Mouse (Mus musculus): ENCODE measurements at regions not wholly inside any gene's neighbourhood (a gene's known extent, or its start where the extent isn't known, plus 50 kb on each side); places are given as distances from the start of the nearest gene placed in this dataset.
"Not testable (repeated sequence)": the region's sequence is repeated elsewhere in the genome, so short reads cannot be mapped to it uniquely, and the experiment has no call there.

GRCm38 (mm10) chr12:3188734-3189275 lies 121.0 kb downstream of the Rab10 start:
- 80% methylated on average over 2 of the region's 2 CpGs for WGBS
- H3K27ac ChIP-seq; H3K27me3 ChIP-seq (ENCODE audit: poor library complexity, severe bottlenecking); H3K9me3 ChIP-seq; H3K4me1 ChIP-seq; H3K4me3 ChIP-seq; H3K36me3 ChIP-seq (replicated peaks); DNase-seq (ENCODE audit: extremely low spot score, low spot score): not testable (repeated sequence)

GRCm38 (mm10) chr12:3188137-3188536 lies 121.6 kb downstream of the Rab10 start:
- Histone ChIP-seq H3K9me3 (no peaks in the 10 kb centered on the region), H3K27ac (no peak overlapping the region)
- no peak for DNase-seq (ENCODE audit: extremely low spot score, low spot score)

GRCm38 (mm10) chr12:3173325-3173724 lies 136.4 kb downstream of the Rab10 start:
- no peaks in the 10 kb centered on the region for H3K27me3 ChIP-seq (ENCODE audit: poor library complexity, severe bottlenecking)
- no peak overlapping the region for H3K27ac ChIP-seq
- DNase-seq (ENCODE audit: extremely low spot score, low spot score) = no peak
- H3K9me3 ChIP-seq = no peaks in the 10 kb centered on the region
- no peak overlapping the region for H3K4me3 ChIP-seq
- WGBS = 82% methylated on average over 2 of the region's 2 CpGs
- 0 out of 2 replicates have a peak, but pooled peaks cover 4% of the 10 kb centered on the region for H3K4me1 ChIP-seq
- no peaks in the 10 kb centered on the region for H3K36me3 ChIP-seq (replicated peaks)

More at GRCm38 (mm10) chr12:3188137-3188536, 121.6 kb downstream of the Rab10 start:
- no peak overlapping the region for H3K4me3 ChIP-seq
- H3K27me3 ChIP-seq (ENCODE audit: poor library complexity, severe bottlenecking) = no peaks in the 10 kb centered on the region
- H3K36me3 ChIP-seq (replicated peaks) = no peaks in the 10 kb centered on the region
- H3K4me1 ChIP-seq = no peaks in the 10 kb centered on the region

- not testable (repeated sequence) for H3K36me3 ChIP-seq (replicated peaks); H3K4me1 ChIP-seq; H3K9me3 ChIP-seq; H3K27me3 ChIP-seq (ENCODE audit: poor library complexity, severe bottlenecking); H3K27ac ChIP-seq; H3K4me3 ChIP-seq; DNase-seq (ENCODE audit: extremely low spot score, low spot score)
- 33% methylated on average over 8 of the region's 8 CpGs for WGBS
Observed at GRCm38 (mm10) chr12:3169705-3170287, 140.0 kb downstream of the Rab10 start.

GRCm38 (mm10) chr12:3161666-3162065 lies 148.1 kb downstream of the Rab10 start:
- H3K4me1 ChIP-seq; H3K4me3 ChIP-seq; DNase-seq (ENCODE audit: extremely low spot score, low spot score); H3K27ac ChIP-seq; H3K27me3 ChIP-seq (ENCODE audit: poor library complexity, severe bottlenecking); H3K36me3 ChIP-seq (replicated peaks); H3K9me3 ChIP-seq: not testable (repeated sequence)
- 79% methylated on average over 6 of the region's 6 CpGs for WGBS

- not testable (repeated sequence) for DNase-seq (ENCODE audit: extremely low spot score, low spot score); H3K27me3 ChIP-seq (ENCODE audit: poor library complexity, severe bottlenecking); H3K4me1 ChIP-seq; H3K9me3 ChIP-seq; H3K4me3 ChIP-seq; H3K36me3 ChIP-seq (replicated peaks); H3K27ac ChIP-seq
- 86% methylated on average over 2 of the region's 2 CpGs for WGBS
Observed at GRCm38 (mm10) chr12:3158771-3159170, 151.0 kb downstream of the Rab10 start.

- not testable (repeated sequence) for H3K36me3 ChIP-seq (replicated peaks); H3K4me3 ChIP-seq; H3K27me3 ChIP-seq (ENCODE audit: poor library complexity, severe bottlenecking); H3K27ac ChIP-seq; DNase-seq (ENCODE audit: extremely low spot score, low spot score); H3K4me1 ChIP-seq
- 92% methylated on average over 7 of the region's 7 CpGs for WGBS
- H3K9me3 ChIP-seq = peaks cover 17% of the 10 kb centered on the region; the same call in 1 of the 2 replicates
Observed at GRCm38 (mm10) chr12:3153705-3154104, 156.1 kb downstream of the Rab10 start.

GRCm38 (mm10) chr12:3132553-3132952 lies 177.2 kb downstream of the Rab10 start:
- not testable (repeated sequence) for H3K27ac ChIP-seq; H3K27me3 ChIP-seq (ENCODE audit: poor library complexity, severe bottlenecking); H3K9me3 ChIP-seq; DNase-seq (ENCODE audit: extremely low spot score, low spot score); H3K4me3 ChIP-seq; H3K36me3 ChIP-seq (replicated peaks); H3K4me1 ChIP-seq

GRCm38 (mm10) chr12:3131149-3131751 lies 178.5 kb downstream of the Rab10 start:
- not testable (repeated sequence) for H3K36me3 ChIP-seq (replicated peaks); H3K27me3 ChIP-seq (ENCODE audit: poor library complexity, severe bottlenecking); H3K9me3 ChIP-seq; H3K27ac ChIP-seq; H3K4me3 ChIP-seq; DNase-seq (ENCODE audit: extremely low spot score, low spot score); H3K4me1 ChIP-seq
- 84% methylated on average over 6 of the region's 6 CpGs for whole genome bisulfite sequencing

- not testable (repeated sequence) for DNase-seq (ENCODE audit: extremely low spot score, low spot score)
- 88% methylated on average over 1 of the region's 1 CpGs for WGBS
Observed at GRCm38 (mm10) chr12:3127336-3127735, 182.4 kb downstream of the Rab10 start.

GRCm38 (mm10) chr12:3124036-3124435 lies 185.7 kb downstream of the Rab10 start:
- DNase-seq (ENCODE audit: extremely low spot score, low spot score) = no peak
- Histone ChIP-seq H3K27ac (no peak overlapping the region), H3K4me3 (no peak overlapping the region), H3K36me3 (replicated peaks) (no peaks in the 10 kb centered on the region), H3K4me1 (no peaks in the 10 kb centered on the region), H3K27me3 (ENCODE audit: poor library complexity, severe bottlenecking) (no peaks in the 10 kb centered on the region), H3K9me3 (no peaks in the 10 kb centered on the region)
- 56% methylated on average over 1 of the region's 1 CpGs for WGBS

More at GRCm38 (mm10) chr12:3127336-3127735, 182.4 kb downstream of the Rab10 start:
- H3K36me3 ChIP-seq (replicated peaks); H3K27me3 ChIP-seq (ENCODE audit: poor library complexity, severe bottlenecking); H3K4me1 ChIP-seq; H3K9me3 ChIP-seq; H3K4me3 ChIP-seq; H3K27ac ChIP-seq: not testable (repeated sequence)

- H3K9me3 ChIP-seq; H3K4me1 ChIP-seq; H3K4me3 ChIP-seq; DNase-seq (ENCODE audit: extremely low spot score, low spot score); H3K27me3 ChIP-seq (ENCODE audit: poor library complexity, severe bottlenecking); H3K27ac ChIP-seq; H3K36me3 ChIP-seq (replicated peaks): not testable (repeated sequence)
- 68% methylated on average over 11 of the region's 11 CpGs for WGBS
Observed at GRCm38 (mm10) chr12:3110589-3110988, 199.2 kb downstream of the Rab10 start.

- not testable (repeated sequence) for DNase-seq (ENCODE audit: extremely low spot score, low spot score); H3K27me3 ChIP-seq (ENCODE audit: poor library complexity, severe bottlenecking); H3K4me3 ChIP-seq; H3K4me1 ChIP-seq; H3K9me3 ChIP-seq; H3K36me3 ChIP-seq (replicated peaks); H3K27ac ChIP-seq
- 81% methylated on average over 5 of the region's 5 CpGs for WGBS
Observed at GRCm38 (mm10) chr12:3109671-3110070, 200.1 kb downstream of the Rab10 start.

Data from forebrain, embryonic 10.5 days (tissue).